Mouse (Mus musculus) CH12.LX (cell line): ENCODE measurements around the gene Trim41. TPM values are rescaled to one million over a fixed set of nuclear protein-coding genes. Genes with fewer than 3 reads are reported as not detected.

ENCODE experiments used
- polyA plus RNA-seq: library from polyadenylated mRNA; unstranded; fragments of >175 nt; gene quantifications from 2 replicates; pipeline ENCODE4 v1.2.1, GENCODE M21; 2012; ENCODE audit warnings: low read depth; ENCODE audit not compliant: insufficient read length
- total RNA-seq, 2 experiments: library from RNA; depleted of rRNA; stranded (reverse); fragments of 300-350 nt in 1 of 2; fragments of >200 nt in 1 of 2; gene quantifications; 2 replicates each; pipeline ENCODE4 v1.2.3; 2012 to 2014

Trim41 gene
- total and polyA plus RNA-seq, 3 experiments: 18.8 to 51.6 (median 36.0) TPM

Other genes with a start within 250 kb of the Trim41 start
- 5,582 and 6,330 TPM in 2 replicates for gene Rack1, start 17.0 kb downstream of the Trim41 start, total RNA-seq (2012; rRNA removed)
- gene Rack1, start 17.0 kb downstream of the Trim41 start, total RNA-seq (2014; rRNA removed): 4,885 and 5,265 TPM in 2 replicates
- gene Rack1, start 17.0 kb downstream of the Trim41 start, polyA plus RNA-seq: 3,744 and 4,313 TPM in 2 replicates
- gene Trim7, start 8.8 kb upstream of the Trim41 start, total RNA-seq (2012; rRNA removed): 20.8 and 34.6 TPM in 2 replicates
- gene Trim7, start 8.8 kb upstream of the Trim41 start, total RNA-seq (2014; rRNA removed): 9.2 and 9.5 TPM in 2 replicates
- 11.6 and 15.1 TPM in 2 replicates for gene Trim7, start 8.8 kb upstream of the Trim41 start, polyA plus RNA-seq
- gene Gm12184, start 9.3 kb upstream of the Trim41 start, total RNA-seq (2012; rRNA removed): 6.8 and 7.1 TPM in 2 replicates
- 51.6 and 61.0 TPM in 2 replicates for gene Gm12184, start 9.3 kb upstream of the Trim41 start, total RNA-seq (2014; rRNA removed)
- gene Gm12184, start 9.3 kb upstream of the Trim41 start, polyA plus RNA-seq: 5.6 and 17.1 TPM in 2 replicates
- 25.7 and 35.0 TPM in 2 replicates for gene Irgm1, start 54.3 kb upstream of the Trim41 start, total RNA-seq (2012; rRNA removed)
- 58.1 and 63.8 TPM in 2 replicates for gene Irgm1, start 54.3 kb upstream of the Trim41 start, total RNA-seq (2014; rRNA removed)
- gene Irgm1, start 54.3 kb upstream of the Trim41 start, polyA plus RNA-seq: 49.0 and 52.2 TPM in 2 replicates
- 0.89 and 0.97 TPM in 2 replicates for gene Gm5431, start 84.9 kb upstream of the Trim41 start, total RNA-seq (2012; rRNA removed)
- 1.7 and 2.0 TPM in 2 replicates for gene Gm5431, start 84.9 kb upstream of the Trim41 start, total RNA-seq (2014; rRNA removed)
- 3.1 and 4.9 TPM in 2 replicates for gene Gm5431, start 84.9 kb upstream of the Trim41 start, polyA plus RNA-seq
- gene Psme2b, start 128.8 kb upstream of the Trim41 start, total RNA-seq (2012; rRNA removed): 23.5 and 33.5 TPM in 2 replicates
- gene Psme2b, start 128.8 kb upstream of the Trim41 start, total RNA-seq (2014; rRNA removed): 78.3 and 80.3 TPM in 2 replicates
- 62.4 and 80.1 TPM in 2 replicates for gene Psme2b, start 128.8 kb upstream of the Trim41 start, polyA plus RNA-seq
- not detected in 2 replicates for gene Olfr56, start 161.5 kb upstream of the Trim41 start, total RNA-seq (2012; rRNA removed)
- gene Olfr56, start 161.5 kb upstream of the Trim41 start, total RNA-seq (2014; rRNA removed): not detected in 2 replicates
- gene Olfr56, start 161.5 kb upstream of the Trim41 start, polyA plus RNA-seq: 0.12 TPM in 1 of 2 replicates, not detected in the other
- gene 9930111J21Rik1, start 162.0 kb upstream of the Trim41 start, total RNA-seq (2012; rRNA removed): 6.4 and 7.4 TPM in 2 replicates
- gene 9930111J21Rik1, start 162.0 kb upstream of the Trim41 start, total RNA-seq (2014; rRNA removed): 3.4 and 4.3 TPM in 2 replicates
- 6.0 and 7.8 TPM in 2 replicates for gene 9930111J21Rik1, start 162.0 kb upstream of the Trim41 start, polyA plus RNA-seq
- gene Gm12185, start 174.9 kb upstream of the Trim41 start, total RNA-seq (2012; rRNA removed): 0.04 TPM in 2 replicates
- gene Gm12185, start 174.9 kb upstream of the Trim41 start, total RNA-seq (2014; rRNA removed): 0.08 TPM in 1 of 2 replicates, not detected in the other
- gene Gm12185, start 174.9 kb upstream of the Trim41 start, polyA plus RNA-seq: 0.14 and 0.50 TPM in 2 replicates
- 0.04 TPM in 1 of 2 replicates, not detected in the other for gene Tgtp1, start 176.8 kb upstream of the Trim41 start, total RNA-seq (2012; rRNA removed)
- 0.07 TPM in 1 of 2 replicates, not detected in the other for gene Tgtp1, start 176.8 kb upstream of the Trim41 start, total RNA-seq (2014; rRNA removed)
- 0.21 TPM in 1 of 2 replicates, not detected in the other for gene Tgtp1, start 176.8 kb upstream of the Trim41 start, polyA plus RNA-seq
- 6.9 and 9.9 TPM in 2 replicates for gene 9930111J21Rik2, start 233.9 kb upstream of the Trim41 start, total RNA-seq (2012; rRNA removed)
- 18.5 and 21.4 TPM in 2 replicates for gene 9930111J21Rik2, start 233.9 kb upstream of the Trim41 start, total RNA-seq (2014; rRNA removed)
- gene 9930111J21Rik2, start 233.9 kb upstream of the Trim41 start, polyA plus RNA-seq: 20.7 and 22.7 TPM in 2 replicates
- gene Tgtp2, start 246.9 kb upstream of the Trim41 start, total RNA-seq (2012; rRNA removed): 0.08 TPM in 1 of 2 replicates, not detected in the other
- 0.07 and 0.43 TPM in 2 replicates for gene Tgtp2, start 246.9 kb upstream of the Trim41 start, total RNA-seq (2014; rRNA removed)
- gene Tgtp2, start 246.9 kb upstream of the Trim41 start, polyA plus RNA-seq: 0.18 TPM in 1 of 2 replicates, not detected in the other